Mouse (Mus musculus): ENCODE data around the gene Cox14. TPM values are rescaled to one million over a fixed set of nuclear protein-coding genes. Genes with fewer than 3 reads are reported as not detected.

Gene Cox14
- polyA plus RNA-seq (2012; rRNA removed): 367 and 448 TPM in 2 replicates

GRCm38 (mm10) chr15:99725341-99726155, at the start of gene Cox14:
Cox14 (plus strand) TSS chr15:99725618.

DNA sequence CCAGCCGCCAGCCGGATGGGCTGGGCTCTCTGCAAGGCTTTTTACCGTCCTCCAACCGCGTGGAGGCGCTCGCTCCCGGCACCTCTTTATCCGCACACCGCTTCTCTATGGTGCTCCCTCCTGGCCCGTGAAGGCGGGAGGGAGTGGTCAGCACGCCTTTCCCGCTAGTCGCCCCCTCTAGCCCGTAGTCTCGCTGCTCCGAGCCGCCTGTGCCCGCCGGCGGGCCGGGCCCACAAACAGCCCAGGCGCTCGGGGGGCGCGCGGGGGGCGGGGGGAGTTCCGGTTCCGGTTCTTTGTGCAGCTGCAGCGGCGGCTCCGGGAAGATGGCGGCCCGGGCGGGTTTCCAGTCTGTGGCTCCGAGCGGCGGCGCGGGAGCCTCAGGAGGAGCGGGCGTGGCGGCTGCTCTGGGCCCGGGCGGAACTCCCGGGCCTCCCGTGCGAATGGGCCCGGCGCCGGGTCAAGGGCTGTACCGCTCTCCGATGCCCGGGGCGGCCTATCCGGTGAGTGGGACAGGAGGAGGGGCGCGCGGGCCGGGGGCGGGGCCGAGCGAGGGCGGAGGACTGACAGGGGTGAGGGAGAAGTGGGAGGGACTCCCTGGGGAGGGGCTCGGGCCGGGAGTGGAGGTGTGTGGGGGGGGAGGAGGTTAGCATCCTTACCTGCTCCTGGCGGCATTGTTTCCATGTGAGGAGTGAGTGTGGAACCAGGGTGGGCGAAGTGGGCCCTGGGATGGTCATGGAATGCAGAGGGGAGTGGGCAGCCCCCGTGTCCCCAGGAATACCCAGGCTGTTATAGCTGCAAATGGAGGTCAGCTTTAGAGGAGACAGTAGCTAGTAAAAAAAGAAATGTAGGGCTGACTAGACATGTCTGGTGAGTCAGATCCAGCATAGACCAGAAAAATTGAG, 23.2 kb upstream of the Cox14 start, which contains the start of gene Smarcd1:
Gene Smarcd1 (plus strand): TSS at position 131 of the 902 bp plus-strand sequence.

DNA sequence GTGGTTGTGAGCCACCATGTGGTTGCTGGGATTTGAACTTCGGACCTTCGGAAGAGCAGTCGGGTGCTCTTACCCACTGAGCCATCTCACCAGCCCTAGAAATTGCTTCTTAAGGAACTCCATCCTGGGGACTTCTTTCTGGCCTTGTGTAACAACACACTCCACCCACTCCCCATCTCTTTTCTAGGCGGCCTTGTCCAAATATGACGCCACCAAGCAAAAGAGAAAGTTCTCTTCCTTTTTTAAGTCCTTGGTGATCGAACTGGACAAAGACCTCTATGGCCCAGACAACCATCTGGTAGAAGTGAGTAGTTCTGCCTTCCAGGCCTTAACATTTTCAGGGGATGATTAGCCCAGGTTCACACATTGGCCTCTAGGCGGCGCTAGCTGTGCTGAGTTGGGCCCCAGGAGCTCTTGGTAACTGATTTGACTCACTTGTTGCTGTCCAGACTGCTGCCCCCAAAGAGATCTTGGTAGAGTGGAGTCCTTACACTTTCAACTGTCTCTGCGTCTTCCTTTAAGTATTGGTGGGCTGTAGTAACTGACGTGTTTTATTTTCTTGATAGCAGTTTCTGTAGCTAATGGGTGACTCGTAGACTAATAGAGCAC, 19.9 kb upstream of the Cox14 start, which contains the start of gene Gm17349:
Gene Gm17349 (minus strand): TSS at position 51 of the 609 bp plus-strand sequence.

GRCm38 (mm10) chr15:99717386-99718334, 7.8 kb upstream of the Cox14 start, which contains the start of gene Gpd1:
Gpd1 (plus strand) TSS chr15:99717515.

DNA sequence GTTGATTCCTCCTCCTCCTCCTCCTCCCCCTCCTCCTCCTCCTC, 47.3 kb downstream of the Cox14 start, which contains the start of gene Cers5:
Gene Cers5 (minus strand): TSS at position 5 of the 44 bp plus-strand sequence.

Other genes with a start within 250 kb of the Cox14 start
- gene Faim2, start 197.5 kb upstream of the Cox14 start, polyA plus RNA-seq (2012; rRNA removed): 1.0 and 2.0 TPM in 2 replicates
- gene Aqp2, start 146.6 kb upstream of the Cox14 start, polyA plus RNA-seq (2012; rRNA removed): not detected in 2 replicates
- 0.19 and 0.43 TPM in 2 replicates for gene Aqp5, start 134.8 kb upstream of the Cox14 start, polyA plus RNA-seq (2012; rRNA removed)
- not detected in 2 replicates for gene Aqp6, start 124.2 kb upstream of the Cox14 start, polyA plus RNA-seq (2012; rRNA removed)
- 10.6 and 12.4 TPM in 2 replicates for gene Racgap1, start 74.0 kb upstream of the Cox14 start, polyA plus RNA-seq (2012; rRNA removed)
- gene Asic1, start 55.2 kb upstream of the Cox14 start, polyA plus RNA-seq (2012; rRNA removed): 0.42 and 0.56 TPM in 2 replicates
- gene Smarcd1, start 23.5 kb upstream of the Cox14 start, polyA plus RNA-seq (2012; rRNA removed): 20.5 and 22.6 TPM in 2 replicates
- 1.3 and 2.1 TPM in 2 replicates for gene Gm17349, start 20.1 kb upstream of the Cox14 start, polyA plus RNA-seq (2012; rRNA removed)
- 24.8 and 25.9 TPM in 2 replicates for gene Gpd1, start 8.1 kb upstream of the Cox14 start, polyA plus RNA-seq (2012; rRNA removed)
- gene Cers5, start 47.3 kb downstream of the Cox14 start, polyA plus RNA-seq (2012; rRNA removed): 23.7 and 24.2 TPM in 2 replicates
- 55.7 and 67.8 TPM in 2 replicates for gene Lima1, start 149.8 kb downstream of the Cox14 start, polyA plus RNA-seq (2012; rRNA removed)
- gene Fam186a, start 241.4 kb downstream of the Cox14 start, polyA plus RNA-seq (2012; rRNA removed): not detected in 2 replicates
- 46.6 and 46.9 TPM in 2 replicates for gene Larp4, start 244.4 kb downstream of the Cox14 start, polyA plus RNA-seq (2012; rRNA removed)